Mouse (Mus musculus) WW6 (cell line): ENCODE results near the gene Prr5l.

Source experiments
- DNase-seq: peaks from one replicate; pipeline ENCODE4 v3.0.0-alpha.2; 2013; ENCODE audit warnings: low read depth, low spot score

Gene Prr5l

DNA sequence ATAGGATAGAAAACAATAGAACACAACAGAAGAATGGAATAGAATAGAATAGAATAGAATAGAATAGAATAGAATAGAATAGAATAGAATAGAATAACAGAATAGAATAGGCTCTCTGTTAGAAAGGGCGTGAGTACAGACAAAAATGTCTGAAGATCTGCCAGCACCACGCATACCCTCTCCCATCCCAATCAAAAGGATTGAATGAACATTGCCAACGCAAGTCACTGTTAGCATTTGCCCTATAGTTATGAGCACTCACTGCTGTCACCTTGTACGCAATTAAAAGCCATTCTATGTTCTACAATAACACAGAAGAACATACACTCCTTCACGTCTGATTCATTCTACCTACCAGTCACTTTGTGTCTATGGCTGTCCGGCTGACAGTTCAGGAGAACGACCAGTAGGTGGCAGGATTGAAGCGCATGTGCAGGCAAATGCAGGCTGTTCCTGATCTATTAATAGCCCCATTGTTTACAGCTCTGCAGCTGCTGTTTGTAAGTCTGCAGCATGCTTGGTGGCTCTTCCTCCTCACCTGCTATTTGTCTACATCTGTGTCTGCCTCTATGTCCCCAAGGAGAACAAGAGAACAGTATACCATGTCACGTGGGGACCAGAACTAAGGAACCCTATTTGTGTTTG lies 217.6 kb downstream of the Prr5l start:
- peak; percentile 28 for DNase-seq
